Mouse (Mus musculus) left cerebral cortex, postnatal 10 days (tissue): ENCODE measurements at regions not wholly inside any gene's neighbourhood (a gene's known extent, or its start where the extent isn't known, plus 50 kb on each side); places are given as distances from the start of the nearest gene placed in this dataset.

ENCODE experiments used
- DNase-seq, 2 experiments: peaks; one replicate each; pipeline ENCODE4 v3.0.0; 2021 to 2022; ENCODE audit warnings: low spot score in 2 of 2, mixed read lengths in 1 of 2; ENCODE audit errors: extremely low spot score in 1 of 2
- intact Hi-C: fragments of 180-260 bp; cut with DNase I; formaldehyde crosslinking; loops from one replicate; pipeline ENCODE4 v1.15.1; 2025

GRCm38 (mm10) chr9:31541615-31542191 is 77.4 kb upstream of the Tmem45b start:
- no peak for DNase-seq
- intact Hi-C loops, result loop anchor here (5.0 to 10.0 kb wide), 2 partner anchors 119 to 397 kb away; no protein-coding TSS in a partner anchor

GRCm38 (mm10) chr9:31538458-31539210 is 74.4 kb upstream of the Tmem45b start:
- intact Hi-C loops, result no loop called here
- no peak for DNase-seq

GRCm38 (mm10) chr9:31529021-31529420 is 64.8 kb upstream of the Tmem45b start:
- no peak for DNase-seq
- intact Hi-C loops, result no loop called here

GRCm38 (mm10) chr9:31527216-31527615 is 63.0 kb upstream of the Tmem45b start:
- intact Hi-C loops, result no loop called here
- no peak for DNase-seq
